Mouse (Mus musculus): ENCODE measurements at regions not wholly inside any gene's neighbourhood (a gene's known extent, or its start where the extent isn't known, plus 50 kb on each side); places are given as distances from the start of the nearest gene placed in this dataset.

DNA sequence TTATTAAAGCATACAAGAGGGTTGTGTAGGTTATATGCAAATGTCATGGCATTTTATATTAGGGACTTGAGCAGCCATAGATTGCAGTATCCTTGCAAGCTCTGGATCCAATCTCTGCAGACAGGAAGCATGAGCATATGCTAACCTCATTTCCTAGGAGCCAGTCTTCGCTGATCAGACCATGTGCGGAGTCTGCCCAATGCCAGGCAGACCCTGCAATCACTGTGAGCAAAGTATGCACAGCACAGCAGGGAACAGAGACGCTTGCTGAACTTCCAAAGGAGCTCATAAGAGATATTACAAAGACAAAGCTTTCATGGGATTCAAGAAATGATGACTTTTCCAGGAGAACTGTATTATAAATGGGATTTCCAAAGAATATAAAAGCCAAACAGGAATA lies 65.2 kb upstream of the Fbxl4 start:
- DNase-seq (ENCODE audit: low spot score), result no peak

DNA sequence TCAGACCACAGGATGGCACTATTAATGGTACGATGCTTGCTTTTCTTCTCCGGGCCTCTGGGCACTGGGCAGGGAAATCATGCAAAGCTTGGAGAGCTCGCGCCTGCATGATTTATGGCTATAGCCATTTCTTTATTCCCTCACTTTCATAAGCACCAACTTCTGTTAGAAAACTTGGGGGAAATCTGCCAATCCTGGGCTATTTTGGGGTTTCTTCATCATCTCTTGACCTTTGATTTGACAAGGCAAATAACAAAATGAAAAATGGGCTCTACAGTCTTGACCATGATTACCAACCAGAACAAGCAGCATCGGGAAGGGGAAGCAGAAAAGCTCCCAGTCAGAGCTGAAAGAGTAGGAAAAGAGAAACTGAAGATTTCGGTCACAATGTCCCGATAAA lies 57.1 kb upstream of the Fbxl4 start:
- no peak for DNase-seq (ENCODE audit: low spot score)

DNA sequence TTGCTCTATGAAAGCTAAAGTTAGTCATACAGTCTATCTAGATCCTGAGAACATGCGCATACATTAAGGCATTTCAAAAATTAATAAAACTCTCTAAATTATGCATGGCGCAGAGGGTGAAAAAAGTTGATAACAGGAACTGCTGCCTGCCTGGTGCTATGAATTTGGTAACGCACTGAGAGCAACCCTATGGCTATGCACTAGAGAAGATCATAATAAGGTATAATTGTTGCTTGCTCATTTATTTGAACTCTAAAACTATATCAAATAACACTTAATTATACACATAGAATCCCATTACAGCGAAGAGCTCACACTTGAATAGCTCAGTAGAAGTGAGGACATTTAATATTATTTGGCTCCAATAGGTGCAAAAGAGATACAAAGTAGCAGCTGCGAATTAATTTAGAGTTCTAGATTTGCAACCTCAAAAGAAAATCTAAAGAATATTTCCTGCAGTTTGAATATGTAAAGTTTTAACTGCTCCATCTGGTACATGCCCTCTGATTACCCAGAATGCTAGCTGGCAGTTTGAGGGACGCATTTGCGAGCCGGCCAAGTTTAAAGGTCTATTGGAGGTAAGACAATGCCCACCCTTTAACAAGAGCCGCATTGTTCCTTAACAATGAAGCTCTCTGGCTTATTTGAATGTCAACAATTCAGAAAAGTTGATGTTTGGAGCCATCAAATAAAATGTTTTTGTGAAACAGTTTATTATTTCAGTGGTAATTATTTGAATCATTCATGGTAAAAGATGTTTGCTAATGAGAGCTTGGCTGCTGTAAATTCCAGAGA lies 56.0 kb upstream of the Fbxl4 start:
- DNase-seq (ENCODE audit: low spot score), result no peak

DNA sequence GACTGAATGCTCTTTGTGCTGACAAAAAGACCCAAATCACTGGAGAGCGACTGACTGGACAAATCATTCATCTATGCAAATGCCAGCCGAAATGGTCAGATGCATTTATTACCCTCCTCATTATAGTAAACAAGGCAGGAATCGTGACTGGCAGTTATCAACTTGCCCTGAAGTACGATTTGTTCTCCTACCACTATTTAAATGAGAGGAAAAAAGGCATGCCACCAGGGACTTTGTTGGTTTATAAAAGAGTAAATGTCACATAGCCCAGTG lies 55.5 kb upstream of the Fbxl4 start:
- no peak for DNase-seq (ENCODE audit: low spot score)

DNA sequence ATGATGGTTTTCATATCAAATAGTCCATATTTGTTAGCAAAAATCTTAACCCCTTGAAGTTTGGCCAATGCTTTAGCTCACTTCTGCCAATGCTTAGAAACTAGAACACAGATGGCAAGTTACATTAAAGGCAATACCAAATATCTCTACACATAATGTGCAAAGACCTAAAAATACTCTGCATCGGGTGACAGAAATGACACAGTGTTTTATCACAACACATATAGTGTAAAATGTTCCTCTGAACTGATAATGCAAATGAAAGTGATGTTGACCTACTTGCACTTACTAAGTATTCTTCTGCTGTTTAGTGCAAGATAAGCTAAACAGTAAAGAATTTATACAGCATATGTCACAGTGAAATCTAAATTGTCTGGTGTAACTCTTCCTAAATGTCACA lies 55.1 kb upstream of the Fbxl4 start:
- no peak for DNase-seq (ENCODE audit: low spot score)

Measured in embryo, embryonic 10 days (tissue).